Mouse (Mus musculus) gastrocnemius, postnatal 36 days (tissue): ENCODE results near the gene Vars. TPM values are rescaled to one million over a fixed set of nuclear protein-coding genes. Genes with fewer than 3 reads are reported as not detected.
"Not testable (repeated sequence)": the region's sequence is repeated elsewhere in the genome, so short reads cannot be mapped to it uniquely, and the experiment has no call there.

Experiments
- DNase-seq, 2 experiments: peaks; one replicate each; pipeline ENCODE4 v3.0.0; 2022
- intact Hi-C: fragments of 180-260 bp; cut with DNase I; formaldehyde crosslinking; loops from one replicate; pipeline ENCODE4 v1.15.1; 2025
- total RNA-seq, 2 experiments: library from RNA; stranded (reverse); gene quantifications; 2 replicates each; pipeline ENCODE4 v1.2.3; 2021

Gene Vars
- total RNA-seq, 2 experiments from 2014 or later: 29.3 to 31.8 TPM

DNA sequence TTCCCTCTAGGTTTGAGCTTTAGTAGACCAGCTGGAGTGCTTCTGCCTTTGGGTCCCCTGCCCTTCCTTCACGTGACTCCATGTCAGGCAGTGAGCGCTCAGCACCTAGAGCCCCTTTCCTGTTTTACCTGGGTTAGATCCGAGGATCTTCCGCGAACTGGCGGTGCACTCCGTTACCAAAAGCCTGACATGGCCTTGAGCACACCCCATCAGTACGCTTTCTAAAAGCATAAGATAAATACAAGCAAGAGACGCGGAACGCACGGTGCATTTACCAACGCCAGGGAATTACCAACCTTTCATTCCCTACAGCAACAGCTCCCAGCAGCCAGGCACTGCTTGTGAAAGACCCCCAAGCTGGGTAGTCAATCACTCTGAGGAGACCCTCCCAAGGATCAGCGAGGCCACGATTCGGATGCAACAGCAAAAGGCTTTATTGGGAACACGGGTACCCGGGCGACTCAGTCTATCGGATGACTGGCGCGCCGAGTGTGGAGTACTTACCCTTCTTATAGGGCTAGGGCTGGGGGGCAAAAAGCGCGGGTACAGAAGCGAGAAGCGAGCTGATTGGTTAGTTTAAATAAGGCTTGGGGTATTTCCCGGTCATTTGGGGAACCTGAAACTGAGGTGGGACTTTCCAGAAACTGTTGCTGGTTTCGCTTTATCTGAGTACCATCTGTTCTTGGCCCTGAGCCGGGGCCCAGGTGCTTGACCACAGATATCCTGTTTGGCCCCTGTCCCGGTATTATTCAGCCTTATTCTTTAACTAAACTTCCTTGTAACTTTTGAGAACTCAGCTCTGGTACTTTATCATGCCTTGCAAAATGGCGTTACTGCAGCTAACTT lies 693 bp upstream of the Vars start:
- DNase-seq, intact Hi-C loops: not testable (repeated sequence)

- no peak for DNase-seq
- intact Hi-C loops: no loop called here
These were observed 815 bp downstream of the Vars start for GRCm38 (mm10) chr17:35001452-35002152.

GRCm38 (mm10) chr17:35002153-35002865 lies 1.5 kb downstream of the Vars start:
- DNase-seq: no peak
- intact Hi-C loops: no loop called here

- intact Hi-C loops: no loop called here
- DNase-seq: no peak
These were observed 2.4 kb downstream of the Vars start for GRCm38 (mm10) chr17:35003022-35003838.

GRCm38 (mm10) chr17:35004075-35004717 lies 3.4 kb downstream of the Vars start:
- intact Hi-C loops: no loop called here
- no peak for DNase-seq

- intact Hi-C loops: no loop called here
- no peak for DNase-seq
These were observed 4.4 kb downstream of the Vars start for GRCm38 (mm10) chr17:35005158-35005557.

DNA sequence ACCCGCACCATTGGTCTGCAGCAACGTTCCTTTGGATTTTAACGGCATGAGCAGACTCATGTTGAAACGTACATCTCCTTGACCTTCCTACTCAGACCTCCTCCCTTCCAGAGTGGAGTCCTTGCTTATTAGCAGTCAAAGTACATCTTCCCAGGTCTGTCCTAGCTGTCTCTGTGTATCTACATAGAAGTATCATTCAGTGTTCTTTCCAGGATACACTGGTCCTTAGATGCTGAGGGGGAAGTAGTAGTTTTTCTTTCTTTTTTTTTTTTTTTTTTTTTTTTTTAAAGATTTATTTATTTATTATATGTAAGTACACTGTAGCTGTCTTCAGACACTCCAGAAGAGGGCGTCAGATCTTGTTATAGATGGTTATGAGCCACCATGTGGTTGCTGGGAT lies 5.1 kb downstream of the Vars start:
- intact Hi-C loops, DNase-seq: not testable (repeated sequence)

GRCm38 (mm10) chr17:35007387-35007991 lies 6.7 kb downstream of the Vars start:
- intact Hi-C loops: no loop called here
- no peak for DNase-seq

- DNase-seq: no peak
- intact Hi-C loops: no loop called here
These were observed 8.8 kb downstream of the Vars start for GRCm38 (mm10) chr17:35009586-35009985.

DNA sequence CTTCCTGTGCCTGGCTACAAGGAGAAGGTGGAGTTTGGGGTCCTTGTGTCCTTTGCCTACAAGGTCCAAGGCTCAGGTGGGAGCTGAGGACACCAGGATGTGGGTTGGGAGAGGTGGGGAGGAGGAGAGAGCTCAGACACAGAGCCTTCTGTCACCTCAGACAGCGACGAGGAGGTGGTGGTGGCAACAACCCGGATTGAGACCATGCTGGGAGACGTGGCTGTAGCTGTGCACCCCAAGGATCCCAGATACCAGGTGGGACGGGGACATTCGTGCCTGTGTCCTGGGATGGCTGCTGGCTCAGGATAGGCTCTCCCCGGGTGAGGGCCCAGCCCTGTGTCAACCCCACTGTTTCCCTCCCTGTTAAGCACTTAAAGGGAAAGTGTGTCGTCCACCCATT lies 10.7 kb downstream of the Vars start:
- intact Hi-C loops: no loop called here
- no peak for DNase-seq

DNA sequence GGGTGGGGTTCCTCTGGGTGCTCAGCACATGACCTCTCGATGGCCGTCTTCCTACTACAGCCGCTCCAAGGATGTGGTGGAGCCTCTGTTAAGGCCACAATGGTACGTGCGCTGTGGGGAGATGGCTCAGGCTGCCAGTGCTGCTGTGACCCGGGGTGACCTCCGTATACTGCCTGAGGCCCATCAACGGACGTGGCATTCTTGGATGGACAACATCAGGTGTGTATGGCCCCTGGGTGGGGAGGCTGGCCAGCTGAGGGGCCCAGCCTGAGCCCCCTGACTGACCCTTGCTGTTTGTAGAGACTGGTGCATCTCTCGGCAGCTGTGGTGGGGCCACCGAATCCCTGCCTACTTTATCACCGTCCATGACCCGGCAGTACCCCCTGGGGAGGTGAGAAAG lies 11.6 kb downstream of the Vars start:
- intact Hi-C loops: no loop called here
- no peak for DNase-seq

DNA sequence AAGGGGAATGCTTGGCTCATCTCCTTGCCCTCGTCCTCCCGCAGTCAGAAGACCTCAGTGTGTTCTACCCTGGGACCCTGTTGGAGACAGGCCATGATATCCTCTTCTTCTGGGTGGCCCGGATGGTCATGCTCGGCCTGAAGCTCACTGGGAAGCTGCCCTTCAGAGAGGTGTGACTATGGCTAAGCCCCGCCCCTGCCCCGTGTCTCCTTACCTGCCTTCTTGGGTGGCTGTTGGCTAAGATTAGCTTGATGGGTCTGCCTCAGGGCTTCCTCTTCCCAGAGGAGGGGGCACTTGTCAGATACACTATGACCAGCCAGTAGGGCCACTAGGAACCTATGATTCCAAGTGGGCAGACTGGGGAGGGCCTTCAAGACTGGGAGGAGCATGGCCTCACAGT lies 12.4 kb downstream of the Vars start:
- intact Hi-C loops: no loop called here
- DNase-seq: no peak

DNA sequence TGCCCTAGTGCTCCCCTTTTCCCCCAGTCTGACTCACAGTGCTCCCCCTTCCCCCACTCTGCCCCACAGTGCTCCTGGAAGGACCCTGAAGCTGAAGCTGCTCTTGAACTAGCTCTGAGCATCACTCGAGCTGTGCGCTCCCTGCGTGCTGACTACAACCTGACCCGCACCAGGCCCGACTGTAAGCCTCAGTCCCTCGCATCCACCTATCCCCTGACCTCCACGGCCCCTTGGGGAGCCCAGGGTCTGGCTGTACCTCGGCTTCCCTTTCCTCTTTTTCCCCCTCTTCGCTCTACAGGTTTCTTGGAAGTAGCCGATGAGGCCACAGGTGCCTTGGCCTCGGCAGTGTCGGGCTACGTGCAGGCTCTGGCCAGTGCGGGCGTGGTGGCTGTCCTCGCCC lies 14.5 kb downstream of the Vars start:
- no peak for DNase-seq
- intact Hi-C loops: no loop called here

DNA sequence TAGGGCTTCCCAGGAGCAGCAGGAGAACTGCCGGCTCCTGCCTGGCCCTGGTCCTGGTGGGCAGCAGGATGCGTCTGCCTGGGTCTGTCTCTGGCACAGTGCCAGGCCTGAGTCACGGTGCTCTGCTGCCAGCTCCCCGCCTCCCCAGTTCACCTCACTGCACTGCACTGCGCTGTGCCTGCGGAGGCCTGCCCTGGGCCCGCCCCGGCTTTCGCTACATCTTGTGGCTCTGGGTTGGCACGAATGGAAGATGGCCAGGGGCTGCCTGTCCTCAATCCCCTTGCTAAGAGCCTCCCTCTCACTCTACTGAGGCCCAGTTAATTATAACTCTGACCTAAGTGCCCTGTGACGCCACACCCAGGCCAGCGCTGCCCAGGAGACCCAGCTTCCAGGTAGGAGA lies 15.6 kb downstream of the Vars start, which contains the start of gene Vwa7:
TSS of gene Vwa7 (plus strand) at position 204 of the 400 bp plus-strand sequence.
- DNase-seq: peak in 1 of 2 experiments; percentile 49
- intact Hi-C loops: no loop called here

DNA sequence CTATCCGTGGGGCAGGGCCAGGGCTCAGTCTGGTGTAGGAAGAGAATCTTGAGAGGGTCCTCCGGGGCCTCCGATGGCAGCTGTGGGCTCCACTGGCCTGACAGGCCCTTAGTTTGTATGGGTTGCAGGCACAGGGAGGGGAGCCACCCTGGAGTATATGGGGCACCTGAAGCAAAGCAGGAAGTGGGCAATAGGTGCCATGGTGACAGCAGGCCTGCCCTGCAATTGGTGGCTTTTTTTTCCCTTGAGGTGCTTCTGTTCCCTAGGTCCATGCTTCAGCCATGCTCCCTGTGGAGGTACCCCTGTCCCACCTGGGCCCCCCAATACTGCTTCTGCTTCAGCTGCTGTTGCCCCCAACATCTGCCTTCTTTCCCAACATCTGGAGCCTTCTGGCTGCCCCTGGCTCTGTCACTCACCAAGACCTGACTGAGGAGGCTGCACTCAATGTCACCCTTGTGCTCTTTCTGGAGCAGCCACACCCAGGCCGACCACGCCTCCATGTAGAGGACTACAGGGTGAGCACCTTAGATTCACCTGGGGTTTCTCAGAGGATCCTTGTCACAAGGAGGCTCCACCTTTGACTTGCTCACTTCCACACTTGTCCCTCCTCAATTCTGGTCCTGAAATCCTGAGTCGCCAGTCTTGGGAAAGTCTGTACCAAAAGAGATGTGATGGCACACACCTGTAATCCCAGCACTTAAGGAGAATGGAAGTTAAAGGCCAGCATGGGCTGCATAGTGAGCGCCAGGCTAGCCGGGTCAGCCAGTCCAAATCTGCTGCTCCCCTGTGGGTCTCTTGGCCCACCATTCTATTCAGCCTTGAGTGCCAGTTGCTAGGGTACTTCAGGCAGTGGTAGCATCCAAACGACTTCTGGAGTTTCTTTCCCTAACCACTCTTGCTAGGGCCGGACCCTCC lies 16.3 kb downstream of the Vars start:
- DNase-seq: no peak
- intact Hi-C loops: no loop called here

- intact Hi-C loops: no loop called here
- DNase-seq: peak in 1 of 2 experiments; percentile 13
These were observed 16.9 kb downstream of the Vars start for GRCm38 (mm10) chr17:35017706-35018030.

GRCm38 (mm10) chr17:35018171-35018570 lies 17.4 kb downstream of the Vars start:
- DNase-seq: no peak
- intact Hi-C loops: no loop called here

GRCm38 (mm10) chr17:35019894-35020293 lies 19.1 kb downstream of the Vars start:
- no peak for DNase-seq
- intact Hi-C loops: loop anchor here (5.0 kb wide), 1 partner anchor 67 kb away; the partner anchor contains the start of genes Abhd16a and Ly6g6f
